Mouse (Mus musculus) lung, adult 2 months (tissue): Measurements from ENCODE around the gene Mfsd5. TPM values are rescaled to one million over a fixed set of nuclear protein-coding genes. Genes with fewer than 3 reads are reported as not detected.
A peak's percentile ranks its signal among the peaks of the same experiment; 100 is the strongest.

Experiments
- DNase-seq: peaks from one replicate; pipeline ENCODE4 v3.0.0; 2022
- H3K4me1 ChIP-seq: fragments of 200-500 bp; 2 replicates; pipeline ENCODE4 v1.6.1; 2011; ENCODE audit warnings: low read length; ENCODE audit not compliant: control insufficient read depth, insufficient read depth
- H3K4me3 ChIP-seq: fragments of 200-500 bp; replicated peaks from 2 replicates; pipeline ENCODE3; 2011; ENCODE audit warnings: low read depth, mild to moderate bottlenecking, control low read depth, low read length; ENCODE audit errors: extremely low read depth
- CTCF ChIP-seq: fragments of 200-500 bp; IDR thresholded peaks from 2 replicates; pipeline ENCODE4 v1.5.1; 2011; ENCODE audit warnings: mild to moderate bottlenecking, low read length, control low read depth; ENCODE audit not compliant: insufficient read depth
- POLR2A ChIP-seq: fragments of 200-500 bp; IDR thresholded peaks from 2 replicates; pipeline ENCODE4 v1.6.1; 2011; ENCODE audit warnings: low read depth, mild to moderate bottlenecking, control low read depth, low read length, borderline replicate concordance; ENCODE audit errors: extremely low read depth
- WGBS: fragments of 180-500 bp; shearing (Covaris S2); methylation state at CpG from one replicate; pipeline ENCODE4 v1.1.7; 2018; 5-methylcytosine and 5-hydroxymethylcytosine counted together
- polyA plus RNA-seq: library from polyadenylated mRNA; depleted of rRNA; stranded (reverse); fragments of >200 nt; gene quantifications from 2 replicates; pipeline ENCODE4 v1.2.3, GENCODE M21; 2012

Mfsd5 gene
- polyA plus RNA-seq, 1 experiment, result 95.4 TPM

DNA sequence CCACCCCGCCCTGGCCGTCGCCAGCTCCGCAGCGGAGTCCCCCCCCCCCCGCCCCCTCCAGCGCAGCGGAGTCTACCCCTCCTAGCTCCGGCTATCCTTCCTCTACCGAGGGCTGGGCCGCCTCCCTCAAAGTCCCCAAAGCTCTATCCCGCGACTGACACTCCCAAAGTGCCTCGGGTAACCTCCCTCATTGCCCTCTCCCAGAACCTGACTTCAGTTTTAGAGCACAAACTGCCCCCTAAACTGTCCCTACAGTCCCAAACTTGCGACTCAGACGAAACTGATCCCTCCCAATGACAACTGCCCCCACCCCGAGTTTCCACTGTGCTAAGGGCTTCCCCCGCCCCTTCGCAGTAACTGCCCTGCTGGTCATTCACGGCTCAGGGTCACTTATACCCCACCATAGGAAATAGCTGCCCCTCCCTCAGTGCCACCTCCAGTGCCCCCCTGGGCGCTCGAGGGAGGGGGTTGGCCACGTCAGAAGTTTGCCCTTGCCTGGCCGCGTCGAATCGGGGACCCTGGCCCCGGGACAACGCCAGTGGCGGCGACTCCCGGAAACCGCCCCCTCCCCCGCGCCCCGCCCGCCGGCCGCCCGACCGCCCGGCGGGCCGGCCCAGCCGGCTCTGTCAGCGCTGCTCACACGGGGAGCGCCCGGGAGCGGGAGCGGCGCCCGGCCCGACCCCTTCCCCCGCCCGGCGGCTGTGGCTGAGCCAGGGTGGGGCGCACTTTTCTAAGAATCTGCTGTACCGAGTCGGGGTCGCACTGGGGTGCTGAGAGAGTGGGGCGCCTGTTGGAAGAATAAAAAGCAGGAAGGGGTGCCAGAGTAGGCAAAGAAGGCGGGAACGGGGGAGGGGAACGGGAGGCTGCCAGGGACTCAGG lies 31.8 kb upstream of the Mfsd5 start:
- TF ChIP-seq CTCF, result no peak
- peak; percentile 58; the same call in 1 of the 2 replicates for TF ChIP-seq POLR2A
- peak overlapping the region; percentile 76 for H3K4me3 ChIP-seq
- WGBS, result under 1% methylated on average over 59 of the region's 65 CpGs
- peaks cover 21% of the 10 kb centered on the region for H3K4me1 ChIP-seq
- DNase-seq, result peak; percentile 87

DNA sequence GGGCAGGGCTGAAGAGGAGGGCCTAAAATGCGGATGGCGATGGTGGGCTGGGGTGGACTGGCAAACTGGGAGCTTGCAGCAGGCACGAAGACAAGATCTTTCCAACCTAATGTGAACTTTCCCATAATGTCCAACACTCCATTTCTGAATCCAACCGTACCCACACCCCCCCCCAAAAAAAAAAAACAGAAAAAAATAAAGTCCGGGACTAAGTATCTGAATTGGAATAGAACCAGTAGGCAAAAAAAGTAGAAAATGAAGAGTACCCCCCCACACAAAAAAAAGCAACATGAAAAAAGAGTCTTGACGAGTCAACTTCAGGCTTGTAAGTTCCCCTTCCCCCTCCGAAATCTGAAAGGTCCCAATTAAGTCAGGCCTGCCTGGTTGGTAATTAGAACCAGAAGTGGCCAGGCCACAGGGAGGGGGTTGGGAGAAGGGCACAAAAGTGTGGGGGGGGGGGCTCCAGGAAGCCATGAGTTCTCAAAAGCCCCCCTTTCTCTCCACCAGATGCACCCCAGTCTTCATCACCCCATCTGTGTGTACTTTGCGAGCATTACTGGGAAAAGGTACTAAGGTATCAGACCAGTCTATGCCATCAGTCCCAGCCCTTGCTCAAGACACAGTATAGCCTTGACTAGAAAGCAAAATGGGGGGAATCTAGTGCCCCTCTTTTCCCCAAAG lies 31.0 kb upstream of the Mfsd5 start:
- no peak for DNase-seq
- WGBS, result 17% methylated on average over 8 of the region's 8 CpGs
- peaks cover 13% of the 10 kb centered on the region for H3K4me1 ChIP-seq

DNA sequence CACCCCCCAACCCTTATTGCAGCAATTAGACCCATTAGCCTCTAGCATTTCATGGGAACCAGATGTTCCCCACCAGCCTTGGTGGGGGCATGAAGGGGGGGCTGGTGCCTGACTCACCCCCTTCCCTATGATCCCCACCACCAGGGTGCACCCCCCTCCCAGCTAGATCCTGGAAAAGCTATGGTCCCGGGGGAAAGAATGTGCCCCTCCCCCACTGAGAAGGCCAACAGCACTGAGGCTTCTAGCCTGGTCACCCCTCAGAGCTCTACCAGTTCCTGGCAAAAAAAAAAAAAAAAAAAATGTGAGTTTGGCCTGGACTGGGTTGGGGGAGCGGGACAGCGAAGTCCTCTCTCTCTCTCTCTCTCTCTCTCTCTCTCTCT lies 30.5 kb upstream of the Mfsd5 start:
- no peak for TF ChIP-seq POLR2A
- no peak for TF ChIP-seq CTCF
- Histone ChIP-seq H3K4me1 (peaks cover 13% of the 10 kb centered on the region), H3K4me3 (no peak overlapping the region)
- DNase-seq, result no peak
- 19% methylated on average over 3 of the region's 3 CpGs for WGBS

More for the DNA sequence above, 31.0 kb upstream of the Mfsd5 start:
- TF ChIP-seq CTCF, result no peak
- no peak for TF ChIP-seq POLR2A
- H3K4me3 ChIP-seq, result peak overlapping the region; percentile 76

DNA sequence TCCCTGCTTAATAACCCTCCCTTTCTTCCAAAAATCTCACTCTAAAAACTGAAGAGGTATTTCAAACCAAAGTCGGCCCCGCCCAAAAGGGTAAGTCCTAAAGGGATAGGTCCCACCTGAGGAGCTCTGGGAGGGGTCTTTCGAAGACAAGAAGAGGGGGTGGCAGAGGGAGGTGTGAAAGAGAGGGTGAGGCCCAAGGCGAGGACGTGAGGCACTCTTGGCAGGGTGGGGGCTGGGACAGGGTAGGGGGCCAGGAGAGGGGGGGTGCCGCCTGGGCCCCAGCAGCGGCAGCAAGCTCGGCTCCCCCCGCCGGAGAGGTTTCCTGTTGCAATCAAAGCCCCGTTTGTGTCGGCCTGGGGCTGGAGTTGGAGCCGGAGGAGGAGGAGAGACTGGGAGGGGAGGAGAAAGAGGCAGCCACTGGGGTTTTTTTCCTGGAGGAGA lies 30.0 kb upstream of the Mfsd5 start:
- WGBS, result 7% methylated on average over 13 of the region's 13 CpGs
- no peak overlapping the region for H3K4me3 ChIP-seq
- DNase-seq, result peak; percentile 42

DNA sequence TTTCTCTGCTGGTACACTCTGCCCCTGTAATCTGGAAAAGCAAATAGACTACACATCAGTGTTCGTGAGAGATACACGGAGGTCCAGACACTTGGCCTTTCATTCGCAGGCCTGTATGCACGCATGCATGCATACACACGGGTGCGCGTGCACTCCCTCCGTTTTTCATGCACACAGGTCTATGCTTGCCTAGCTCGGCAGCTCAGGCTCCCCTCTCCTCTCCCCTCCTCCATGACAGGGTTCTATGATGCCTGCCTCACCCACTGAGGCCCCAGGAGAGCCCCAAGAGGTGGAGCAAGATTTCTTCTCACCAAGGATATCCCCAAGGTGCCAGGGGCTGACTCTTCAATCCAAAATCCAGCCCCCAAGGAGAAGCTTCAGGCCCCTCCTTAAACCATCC lies 29.3 kb upstream of the Mfsd5 start:
- Histone ChIP-seq H3K4me3 (no peak overlapping the region), H3K4me1 (peaks cover 9% of the 10 kb centered on the region)
- 64% methylated on average over 9 of the region's 9 CpGs for WGBS

More for the DNA sequence above, 30.0 kb upstream of the Mfsd5 start:
- H3K4me1 ChIP-seq, result peaks cover 9% of the 10 kb centered on the region
- TF ChIP-seq CTCF, result no peak
- TF ChIP-seq POLR2A, result no peak

DNA sequence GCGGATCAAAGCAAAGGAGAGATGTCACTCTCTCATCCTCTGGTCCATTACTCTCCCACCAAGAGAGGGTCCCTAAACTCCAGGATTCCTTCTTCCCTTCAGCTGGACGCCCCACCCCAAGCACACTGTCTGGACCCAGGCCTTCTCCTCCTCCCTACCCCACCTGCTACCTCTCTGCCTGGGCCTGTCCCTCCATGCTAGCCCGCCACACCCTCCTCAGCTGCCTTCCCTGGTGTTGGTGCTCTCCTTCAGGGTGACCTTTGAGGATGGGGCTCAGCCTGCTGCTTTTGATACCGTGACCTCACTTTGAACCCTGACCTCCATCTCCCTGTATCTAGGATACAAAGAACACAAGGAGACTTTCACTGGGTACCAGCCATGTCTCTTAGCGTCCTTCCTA lies 28.7 kb upstream of the Mfsd5 start:
- no peak overlapping the region for H3K4me3 ChIP-seq
- no peak for TF ChIP-seq CTCF
- no peak for TF ChIP-seq POLR2A
- 86% methylated on average over 5 of the region's 5 CpGs for WGBS
- no peak for DNase-seq
- H3K4me1 ChIP-seq, result peaks cover 9% of the 10 kb centered on the region

More for the DNA sequence above, 29.3 kb upstream of the Mfsd5 start:
- DNase-seq, result no peak
- TF ChIP-seq POLR2A (no peak), CTCF (no peak)

DNA sequence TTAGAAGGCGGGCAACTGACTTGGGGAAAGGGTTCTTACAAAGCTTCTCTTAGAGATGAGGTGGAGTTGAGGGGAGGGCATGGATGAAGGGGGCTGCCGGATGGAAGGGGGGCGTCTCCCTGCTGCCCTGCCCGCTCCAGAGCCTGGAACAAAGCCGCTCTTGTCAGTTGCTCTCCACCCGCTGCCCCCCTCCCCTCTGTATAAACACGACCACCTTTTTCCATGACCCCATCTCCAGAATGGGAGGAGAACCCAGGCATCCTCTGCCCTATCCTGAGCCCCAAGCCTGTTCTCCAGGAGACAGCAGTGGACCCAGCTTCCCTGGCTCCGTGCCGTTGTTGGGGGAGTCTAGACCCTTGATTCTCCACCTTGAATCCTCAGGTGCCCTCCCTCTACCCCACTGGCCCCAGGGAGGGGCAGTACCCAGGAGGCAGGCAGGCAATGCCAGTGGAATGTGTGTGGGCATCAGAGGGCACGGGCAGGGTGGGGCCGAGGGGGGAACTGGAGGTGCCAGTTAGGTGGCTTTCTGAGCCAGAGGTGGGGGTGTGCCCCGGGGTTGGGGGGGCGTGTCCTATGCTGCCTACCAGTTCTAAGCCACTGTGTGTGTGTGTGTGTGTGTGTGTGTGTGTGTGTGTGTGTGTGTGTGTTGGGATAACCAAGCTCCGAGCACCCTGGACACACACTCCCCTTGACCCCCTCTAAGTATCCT lies 23.6 kb upstream of the Mfsd5 start:
- H3K4me1 ChIP-seq, result peaks cover 12% of the 10 kb centered on the region
- DNase-seq, result peak; percentile 55
- 53% methylated on average over 13 of the region's 14 CpGs for WGBS
- peak overlapping the region; percentile 19 for H3K4me3 ChIP-seq
- no peak for TF ChIP-seq CTCF
- TF ChIP-seq POLR2A, result no peak

DNA sequence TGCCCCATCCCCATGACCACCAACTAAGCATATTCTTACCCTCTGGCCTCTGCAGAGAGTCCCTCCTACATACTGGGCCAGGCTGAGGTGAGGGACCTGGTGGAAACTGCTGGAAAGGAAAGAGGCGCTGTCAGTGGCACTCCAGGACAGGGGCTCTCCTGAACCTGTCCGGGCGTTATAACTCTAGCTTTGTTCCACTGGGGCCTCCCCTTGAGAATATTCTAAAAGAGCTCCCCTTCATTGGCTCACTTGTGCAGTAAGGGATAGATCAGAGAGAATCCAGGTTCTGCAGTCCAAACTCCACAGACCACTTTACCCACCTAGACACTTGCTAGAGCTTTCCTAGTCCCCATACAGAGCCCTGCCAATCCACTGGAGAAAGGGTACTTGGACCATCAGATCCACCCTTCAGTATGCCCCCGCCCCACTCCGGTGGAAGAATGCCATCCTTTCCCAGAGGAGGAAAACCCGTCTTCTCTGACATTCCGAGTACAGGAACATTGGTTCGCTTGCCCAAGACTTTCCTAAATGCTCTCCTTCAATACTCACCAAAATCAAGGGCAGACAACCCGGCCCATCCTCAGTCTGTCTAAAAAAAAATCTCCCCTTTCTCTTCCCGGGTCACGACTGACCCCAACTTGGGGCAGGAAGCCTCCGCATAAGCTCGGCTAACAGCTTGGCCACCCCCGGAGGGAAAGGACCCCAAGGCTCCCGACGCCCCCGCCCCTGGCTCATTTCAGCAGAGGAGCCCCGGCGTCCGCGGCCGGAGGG lies 22.6 kb upstream of the Mfsd5 start:
- no peak for TF ChIP-seq POLR2A
- TF ChIP-seq CTCF, result no peak
- 9% methylated on average over 22 of the region's 22 CpGs for WGBS
- peak; percentile 39 for DNase-seq
- Histone ChIP-seq H3K4me1 (peaks cover 12% of the 10 kb centered on the region), H3K4me3 (peak overlapping the region; percentile 75)

DNA sequence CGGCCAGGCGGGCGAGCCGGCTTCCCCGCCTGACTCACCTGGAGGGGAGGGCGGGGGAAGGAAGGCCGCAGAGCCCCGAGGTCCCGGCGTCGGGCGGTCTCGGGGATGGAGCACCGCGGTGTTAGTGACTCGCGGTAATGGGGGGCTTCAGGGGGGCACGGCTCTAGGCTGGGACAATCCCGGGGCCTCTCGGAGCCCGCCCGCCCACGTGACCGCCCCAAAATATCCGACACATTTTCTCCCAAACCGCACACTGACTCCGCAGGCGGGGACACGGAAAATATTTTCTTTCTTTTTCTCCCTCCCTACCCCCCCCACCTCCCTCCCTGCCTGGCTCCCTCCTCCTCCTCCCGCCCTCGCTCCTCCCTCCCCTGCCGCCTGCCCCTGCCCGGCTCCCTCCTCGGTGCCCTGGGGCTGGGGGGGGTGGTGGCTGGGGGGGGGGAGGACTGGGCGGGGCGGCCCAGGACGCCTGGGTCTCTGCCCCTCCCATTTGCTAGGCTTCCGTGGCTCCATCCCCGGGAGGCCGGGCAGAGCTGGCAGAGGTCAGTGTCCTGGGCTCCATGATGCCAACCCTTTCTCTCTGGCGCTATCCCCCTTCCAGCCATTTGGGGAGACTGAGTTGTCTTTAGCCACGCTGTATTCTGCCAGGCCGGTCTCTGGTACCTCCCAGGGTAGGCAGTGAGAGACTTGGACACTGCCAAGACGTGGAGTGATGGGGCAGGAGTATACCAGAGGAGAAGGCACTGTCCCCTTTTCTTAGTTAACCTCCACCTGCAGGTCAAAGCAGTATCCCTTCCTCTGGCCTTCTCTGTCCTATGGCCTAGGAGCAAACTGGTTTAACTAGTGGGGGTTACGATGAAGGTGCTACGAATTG lies 21.8 kb upstream of the Mfsd5 start, which contains the start of gene Rarg:
TSS of gene Rarg (minus strand) at position 316 of the 874 bp plus-strand sequence.
- peaks cover 12% of the 10 kb centered on the region for H3K4me1 ChIP-seq
- TF ChIP-seq CTCF (no peak), POLR2A (peak; percentile 60; the same call in 1 of the 2 replicates)

More for the DNA sequence above, 21.8 kb upstream of the Mfsd5 start, which contains the start of gene Rarg:
- WGBS, result 2% methylated on average over 41 of the region's 46 CpGs
- H3K4me3 ChIP-seq, result peak within 1 kb of the TSS; percentile 75
- DNase-seq, result peak; percentile 76
